Mouse (Mus musculus) CH12.LX (cell line): ENCODE measurements around the gene Ccnc. TPM values are rescaled to one million over a fixed set of nuclear protein-coding genes. Genes with fewer than 3 reads are reported as not detected.

Source experiments
- DNase-seq: peaks from one replicate; pipeline ENCODE4 v3.0.0-alpha.2; 2013; ENCODE audit errors: extremely low read depth
- H3K27ac ChIP-seq: 2 replicates; pipeline ENCODE4 v1.5.1; 2012; ENCODE audit warnings: low read depth, mild to moderate bottlenecking, control low read depth, moderate library complexity; ENCODE audit not compliant: insufficient read depth
- H3K27me3 ChIP-seq: replicated peaks from 2 replicates; pipeline ENCODE3; 2012; ENCODE audit warnings: inconsistent platforms
- H3K36me3 ChIP-seq, 2 experiments: replicated peaks in 1 of 2; 2 replicates each; pipeline versions ENCODE3 to v1.6.1; 2012; ENCODE audit warnings: inconsistent platforms in 1 of 2, low read length in 1 of 2, mild to moderate bottlenecking in 1 of 2, mixed read lengths in 1 of 2, moderate library complexity in 1 of 2; ENCODE audit not compliant: control insufficient read depth in 1 of 2, insufficient read depth in 1 of 2
- H3K4me1 ChIP-seq, 2 experiments: 2 replicates each; pipeline ENCODE4 v1.6.1; 2012; ENCODE audit warnings: inconsistent platforms in 1 of 2, moderate library complexity in 1 of 2; ENCODE audit not compliant: insufficient read depth in 2 of 2, control insufficient read depth in 1 of 2
- H3K4me2 ChIP-seq: 2 replicates; pipeline ENCODE4 v1.6.1; 2012; ENCODE audit warnings: low read depth, mild to moderate bottlenecking, control low read depth; ENCODE audit not compliant: poor library complexity, insufficient read depth, severe bottlenecking
- H3K4me3 ChIP-seq, 3 experiments: fragments of 150-350 bp in 1 of 3; sonication (generic) in 1 of 3; replicated peaks in 1 of 3; 2 replicates each; pipeline versions ENCODE3 to v1.5.1; 2011 to 2012; ENCODE audit warnings: low read depth in 2 of 3, low read length in 2 of 3, mild to moderate bottlenecking in 2 of 3, moderate library complexity in 2 of 3, control low read depth in 1 of 3, improper control_type of control experiment in 1 of 3, inconsistent platforms in 1 of 3, mixed read lengths in 1 of 3; ENCODE audit not compliant: poor library complexity in 1 of 3
- H3K79me2 ChIP-seq: replicated peaks from 2 replicates; pipeline ENCODE4 v1.6.1; 2012; ENCODE audit warnings: mild to moderate bottlenecking, moderate library complexity; ENCODE audit not compliant: control insufficient read depth, poor library complexity, insufficient read depth, severe bottlenecking; ENCODE audit errors: extremely low read depth
- H3K9ac ChIP-seq: 2 replicates; pipeline ENCODE4 v1.6.1; 2012; ENCODE audit warnings: low read depth, mild to moderate bottlenecking, control low read depth, moderate library complexity; ENCODE audit not compliant: insufficient read depth
- H3K9me3 ChIP-seq: replicated peaks from 2 replicates; pipeline ENCODE3; 2012; ENCODE audit warnings: low read length, inconsistent platforms, mixed read lengths
- CHD1 ChIP-seq: IDR thresholded peaks from 2 replicates; pipeline ENCODE4 v1.6.1; 2012; ENCODE audit warnings: low read depth, low read length, improper control_type of control experiment, inconsistent platforms
- CHD2 ChIP-seq: IDR thresholded peaks from 2 replicates; pipeline ENCODE4 v1.6.1; 2011; ENCODE audit warnings: low read length, improper control_type of control experiment
- CTCF ChIP-seq, 2 experiments: IDR thresholded peaks in 1 of 2; conservative IDR thresholded peaks in 1 of 2; 2 replicates each; pipeline ENCODE4 v1.5.1; 2011 to 2012; ENCODE audit warnings: low read depth in 2 of 2, low read length in 2 of 2, improper control_type of control experiment in 1 of 2, inconsistent platforms in 1 of 2, mild to moderate bottlenecking in 1 of 2, moderate library complexity in 1 of 2
- E2F4 ChIP-seq: IDR thresholded peaks from 2 replicates; pipeline ENCODE4 v1.6.1; 2011; ENCODE audit warnings: low read depth, low read length, improper control_type of control experiment; ENCODE audit not compliant: insufficient replicate concordance
- ELF1 ChIP-seq: IDR thresholded peaks from 2 replicates; pipeline ENCODE4 v1.6.1; 2014; ENCODE audit warnings: low read depth, mild to moderate bottlenecking, inconsistent platforms, low read length, improper control_type of control experiment
- EP300 ChIP-seq: IDR thresholded peaks from 2 replicates; pipeline ENCODE4 v1.6.1; 2011; ENCODE audit warnings: low read length, improper control_type of control experiment
- ETS1 ChIP-seq: conservative IDR thresholded peaks from 2 replicates; pipeline ENCODE4 v1.6.1; 2012; ENCODE audit warnings: low read depth, mild to moderate bottlenecking, inconsistent platforms, low read length, improper control_type of control experiment, moderate library complexity
- GABPA ChIP-seq: IDR thresholded peaks from 2 replicates; pipeline ENCODE4 v1.6.1; 2012; ENCODE audit warnings: low read depth, low read length, improper control_type of control experiment, inconsistent platforms; ENCODE audit not compliant: insufficient replicate concordance
- HCFC1 ChIP-seq: IDR thresholded peaks from 2 replicates; pipeline ENCODE4 v1.6.1; 2012; ENCODE audit warnings: low read depth, mild to moderate bottlenecking, inconsistent platforms, low read length, improper control_type of control experiment
- IRF4 ChIP-seq: IDR thresholded peaks from 2 replicates; pipeline ENCODE4 v1.6.1; 2014; ENCODE audit warnings: low read depth, mild to moderate bottlenecking, inconsistent platforms, low read length, improper control_type of control experiment
- JUN ChIP-seq: IDR thresholded peaks from 2 replicates; pipeline ENCODE4 v1.6.1; 2011; ENCODE audit warnings: low read depth, mild to moderate bottlenecking, low read length, improper control_type of control experiment, moderate library complexity; ENCODE audit not compliant: insufficient read depth
- KAT2A ChIP-seq: IDR thresholded peaks from 2 replicates; pipeline ENCODE4 v1.6.1; 2012; ENCODE audit warnings: low read length, improper control_type of control experiment, inconsistent platforms; ENCODE audit not compliant: insufficient replicate concordance
- MAFK ChIP-seq: IDR thresholded peaks from 2 replicates; pipeline ENCODE4 v1.6.1; 2011; ENCODE audit warnings: low read length, improper control_type of control experiment; ENCODE audit not compliant: insufficient replicate concordance
- MAX ChIP-seq: IDR thresholded peaks from 2 replicates; pipeline ENCODE4 v1.6.1; 2011; ENCODE audit warnings: low read length, improper control_type of control experiment
- MXI1 ChIP-seq: IDR thresholded peaks from 2 replicates; pipeline ENCODE4 v1.6.1; 2011; ENCODE audit warnings: mild to moderate bottlenecking, low read depth, low read length, improper control_type of control experiment
- MYC ChIP-seq: IDR thresholded peaks from 2 replicates; pipeline ENCODE4 v1.6.1; 2011; ENCODE audit warnings: low read depth, mild to moderate bottlenecking, improper control_type of control experiment, low read length
- PAX5 ChIP-seq: IDR thresholded peaks from 2 replicates; pipeline ENCODE4 v1.6.1; 2012; ENCODE audit warnings: low read length, inconsistent platforms, mixed read lengths
- POLR2A ChIP-seq: IDR thresholded peaks from 2 replicates; pipeline ENCODE4 v1.6.1; 2011; ENCODE audit warnings: low read depth, mild to moderate bottlenecking, improper control_type of control experiment, low read length
- POLR2AphosphoS2 ChIP-seq: IDR thresholded peaks from 2 replicates; pipeline ENCODE4 v1.6.1; 2011; ENCODE audit warnings: low read depth, low read length, improper control_type of control experiment
- RAD21 ChIP-seq: IDR thresholded peaks from 2 replicates; pipeline ENCODE4 v1.6.1; 2011; ENCODE audit warnings: low read depth, mild to moderate bottlenecking, low read length, improper control_type of control experiment, moderate library complexity
- SMC3 ChIP-seq: IDR thresholded peaks from 2 replicates; pipeline ENCODE4 v1.6.1; 2011; ENCODE audit warnings: low read depth, low read length, improper control_type of control experiment
- TBP ChIP-seq: conservative IDR thresholded peaks from 2 replicates; pipeline ENCODE4 v1.6.1; 2011; ENCODE audit warnings: low read depth, low read length, improper control_type of control experiment
- TCF12 ChIP-seq: IDR thresholded peaks from 2 replicates; pipeline ENCODE4 v1.6.1; 2014; ENCODE audit warnings: low read depth, mild to moderate bottlenecking, inconsistent platforms, low read length, improper control_type of control experiment
- UBTF ChIP-seq: IDR thresholded peaks from 2 replicates; pipeline ENCODE4 v1.6.1; 2012; ENCODE audit warnings: low read depth, mild to moderate bottlenecking, inconsistent platforms, low read length, improper control_type of control experiment, moderate library complexity
- USF2 ChIP-seq: conservative IDR thresholded peaks from 2 replicates; pipeline ENCODE4 v1.6.1; 2011; ENCODE audit warnings: low read depth, low read length, improper control_type of control experiment
- ZKSCAN1 ChIP-seq: IDR thresholded peaks from 2 replicates; pipeline ENCODE4 v1.6.1; 2012; ENCODE audit warnings: low read depth, inconsistent platforms, low read length, improper control_type of control experiment, borderline replicate concordance
- ZMIZ1 ChIP-seq: IDR thresholded peaks from 2 replicates; pipeline ENCODE4 v1.6.1; 2012; ENCODE audit warnings: low read depth, mild to moderate bottlenecking, inconsistent platforms, low read length, improper control_type of control experiment
- dilution Hi-C: fragments of 300-500 bp; cut with MboI; formaldehyde crosslinking; loops from 2 replicates; pipeline ENCODE4 v1.14.3; 2020; ENCODE audit warnings: low sequenced_read_pairs; ENCODE audit not compliant: extremely low pct_unique_long_range_greater_than_20kb, extremely low pct_ligation_motif_present
- in situ Hi-C: fragments of 300-500 bp; cut with MboI; formaldehyde crosslinking; loops from 3 replicates; pipeline ENCODE4 v1.14.3; 2019; ENCODE audit warnings: low sequenced_read_pairs, low pct_ligation_motif_present, low pct_unique_long_range_greater_than_20kb, mixed read lengths
- polyA plus RNA-seq: library from polyadenylated mRNA; unstranded; fragments of >175 nt; gene quantifications from 2 replicates; pipeline ENCODE4 v1.2.1, GENCODE M21; 2012; ENCODE audit warnings: low read depth; ENCODE audit not compliant: insufficient read length
- total RNA-seq, 2 experiments: library from RNA; depleted of rRNA; stranded (reverse); fragments of 300-350 nt in 1 of 2; fragments of >200 nt in 1 of 2; gene quantifications; 2 replicates each; pipeline ENCODE4 v1.2.3; 2012 to 2014

Ccnc gene
- total and polyA plus RNA-seq, 3 experiments = 20.7 to 61.4 (median 32.3) TPM

- Histone ChIP-seq H3K36me3 (no peaks in the 10 kb centered on the region), H3K27ac (no peak overlapping the region), H3K9ac (no peak overlapping the region), H3K4me2 (no peak overlapping the region), H3K4me1 (no peaks in the 10 kb centered on the region), H3K27me3 (no peaks in the 10 kb centered on the region), H3K4me3 (no peak overlapping the region), H3K9me3 (peaks cover 4% of the 10 kb centered on the region), H3K79me2 (no peaks in the 10 kb centered on the region)
- dilution Hi-C loops (no loop called here), in situ Hi-C loops (loop anchor here (25.0 kb wide), 1 partner anchor 252 kb away; no protein-coding TSS in a partner anchor)
- TF ChIP-seq JUN = no peak
- no peak for TF ChIP-seq HCFC1
- TF ChIP-seq RAD21 = no peak
- TF ChIP-seq ZMIZ1 = no peak
- no peak for TF ChIP-seq USF2
- TF ChIP-seq KAT2A = no peak
- TF ChIP-seq IRF4 = no peak
- TF ChIP-seq EP300 = no peak
- no peak for TF ChIP-seq ELF1
- TF ChIP-seq E2F4 = no peak
- no peak for TF ChIP-seq MAX
- TF ChIP-seq TCF12 = no peak
- TF ChIP-seq POLR2AphosphoS2 = no peak
- TF ChIP-seq MXI1 = no peak
- TF ChIP-seq PAX5 = no peak
- TF ChIP-seq MAFK = no peak
- no peak for TF ChIP-seq TBP
- TF ChIP-seq ZKSCAN1 = no peak
- no peak for DNase-seq
Measured at GRCm38 (mm10) chr4:21689492-21689941, 38.0 kb upstream of the Ccnc start.

- dilution Hi-C loops = no loop called here
- no peak for DNase-seq
- Histone ChIP-seq H3K27me3 (no peaks in the 10 kb centered on the region), H3K27ac (no peak overlapping the region)
- no peak for TF ChIP-seq MYC
- TF ChIP-seq CTCF (conservative IDR thresholded peaks at IDR 0.05 in 1 of 2, IDR thresholded peaks at IDR 0.05 in 1 of 2; ENCODE audit: low read depth in 2 of 2, low read length in 2 of 2) = no peak
- no peak for TF ChIP-seq MAX
- TF ChIP-seq CHD1 = no peak
- TF ChIP-seq TBP = no peak
- no peak for TF ChIP-seq CHD2
- TF ChIP-seq USF2 = no peak
- TF ChIP-seq ZKSCAN1 = no peak
- TF ChIP-seq SMC3 = no peak
- TF ChIP-seq ETS1 = no peak
- no peak for TF ChIP-seq GABPA
- TF ChIP-seq POLR2A = no peak
- no peak for TF ChIP-seq EP300
- TF ChIP-seq IRF4 = no peak
- TF ChIP-seq UBTF = no peak
- TF ChIP-seq, all 38 proteins: peak for 0
- no peak overlapping the region for H3K4me2 ChIP-seq
- no peak overlapping the region for H3K4me3 ChIP-seq
- in situ Hi-C loops = loop anchor here (10.0 to 25.0 kb wide), 3 partner anchors 95 to 253 kb away; no protein-coding TSS in a partner anchor
- H3K9me3 ChIP-seq = peaks cover 4% of the 10 kb centered on the region
- no peaks in the 10 kb centered on the region for H3K4me1 ChIP-seq
- no peak overlapping the region for H3K9ac ChIP-seq
- H3K36me3 ChIP-seq = no peaks in the 10 kb centered on the region
- no peaks in the 10 kb centered on the region for H3K79me2 ChIP-seq
Measured at GRCm38 (mm10) chr4:21690221-21690620, 37.3 kb upstream of the Ccnc start.
